Mouse (Mus musculus) ES-Bruce4 (cell line): Measurements from ENCODE around the gene Prkar1b.

Experiments used
- CTCF ChIP-seq: IDR thresholded peaks from one replicate; pipeline ENCODE4 v1.8.1; 2011; ENCODE audit warnings: low read depth, low read length
- POLR2A ChIP-seq: IDR thresholded peaks from one replicate; pipeline ENCODE4 v1.8.1; 2011; ENCODE audit warnings: low read length; ENCODE audit not compliant: insufficient read depth

DNA sequence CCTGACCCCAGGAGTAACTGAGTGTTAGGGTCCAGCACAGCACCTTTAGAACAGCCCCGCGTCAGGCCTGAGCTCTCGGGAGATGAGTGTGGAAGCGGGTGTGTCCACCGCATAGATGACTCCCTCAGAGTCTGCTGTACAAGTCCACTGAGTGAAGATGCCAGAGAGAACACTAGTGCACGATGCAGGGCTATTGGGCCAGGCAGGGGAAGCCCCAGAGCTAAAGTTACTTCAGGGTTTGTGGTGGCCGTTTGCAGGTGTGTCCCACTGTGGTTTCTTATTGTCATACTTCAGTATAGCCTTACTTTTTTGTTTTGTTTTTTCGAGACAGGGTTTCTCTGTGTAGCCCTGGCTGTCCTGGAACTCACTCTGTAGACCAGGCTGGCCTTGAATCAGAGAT is 11.1 kb upstream of the Prkar1b start:
- TF ChIP-seq CTCF: no peak
- TF ChIP-seq POLR2A: no peak
